ENCODE assay signal across 9 mouse cellular contexts in the genomic region with DNA sequence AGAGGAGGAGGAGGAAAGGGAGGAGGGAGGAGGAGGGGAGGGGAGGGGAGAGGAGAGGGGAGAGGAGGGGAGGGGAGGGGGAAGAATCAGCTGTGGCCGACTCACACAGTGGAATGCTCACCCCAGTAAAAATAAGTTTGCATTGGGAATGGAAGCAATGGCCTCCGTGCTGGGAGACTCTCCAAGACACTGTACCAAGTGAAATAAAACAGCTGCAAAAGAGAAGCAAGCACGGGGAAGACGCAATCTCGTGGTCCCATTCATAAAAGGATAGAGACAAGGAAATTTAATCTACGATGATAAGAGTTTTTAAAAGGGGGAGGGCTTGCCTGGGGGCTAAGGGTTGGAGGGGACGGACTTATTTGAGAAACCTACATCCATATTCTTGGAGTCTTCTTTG. TPM values are rescaled to one million over a fixed set of nuclear protein-coding genes. Genes with fewer than 3 reads are reported as not detected.
A peak's percentile ranks its signal among the peaks of the same experiment; 100 is the strongest.
DNase-seq lines count a peak whose midpoint lies in the region; ATAC-seq and TF ChIP-seq lines count a peak whose summit lies in the region.
"Had no signal": no experiment of that assay in that cellular context is flagged by ENCODE, and none has a peak within 500 bp of the region (broad histone marks: within the 10 kb centered on the region; RNA-seq: fewer than 3 reads in every experiment).

No protein-coding gene starts in this region.

- H3K4me1 ChIP-seq in heart, adult 2 months (ENCODE audit: control insufficient read depth, insufficient read depth, low read length): no peaks in the 10 kb centered on the region
- H3K4me1 ChIP-seq in kidney, embryonic 14.5 days (ENCODE audit: control insufficient read depth, insufficient read depth, low read length): peaks cover 31% of the 10 kb centered on the region
- peaks cover 6% of the 10 kb centered on the region for H3K4me1 ChIP-seq in midbrain, embryonic 16.5 days (ENCODE audit: control insufficient read depth, insufficient read depth, low read length)

- H3K4me2 ChIP-seq in kidney, embryonic 14.5 days (replicated peaks; ENCODE audit: low read depth, low read length): peak overlapping the region; percentile 50
- H3K4me2 ChIP-seq in midbrain, embryonic 16.5 days (ENCODE audit: low read length): peak overlapping the region; percentile 63

- H3K9ac ChIP-seq in heart, adult 2 months (ENCODE audit: low read depth, low read length): no peak overlapping the region
- peak overlapping the region; percentile 40; the same call in 1 of the 2 replicates for H3K9ac ChIP-seq in kidney, embryonic 14.5 days (ENCODE audit: low read depth, low read length)
- no peak overlapping the region; the same call in 1 of the 2 replicates for H3K9ac ChIP-seq in midbrain, embryonic 16.5 days (ENCODE audit: low read depth, low read length)

- no peaks in the 10 kb centered on the region for H3K9me3 ChIP-seq in kidney, embryonic 14.5 days (ENCODE audit: control insufficient read depth, low read length)
- H3K9me3 ChIP-seq in midbrain, embryonic 16.5 days (replicated peaks; ENCODE audit: control insufficient read depth, low read length, poor library complexity, severe bottlenecking): no peaks in the 10 kb centered on the region

- no peak for TF ChIP-seq CTCF in heart, adult 2 months (IDR thresholded peaks at IDR 0.05)

- WGBS in heart, adult 2 months: 8% methylated on average over 7 of the region's 7 CpGs
- WGBS in kidney, embryonic 14.5 days: 17% methylated on average over 7 of the region's 7 CpGs
- 37% methylated on average over 7 of the region's 7 CpGs for WGBS in midbrain, embryonic 16.5 days

- no peaks in the 10 kb centered on the region for H3K79me2 ChIP-seq in heart, adult 2 months (replicated peaks; ENCODE audit: control insufficient read depth, insufficient read depth, low read length)

- no peak for TF ChIP-seq POLR2A in heart, adult 2 months (IDR thresholded peaks at IDR 0.05; ENCODE audit: insufficient read depth, low read depth, low read length)

- H3K27me3 ChIP-seq in heart, adult 2 months (ENCODE audit: control insufficient read depth, insufficient read depth, low read length): no peaks in the 10 kb centered on the region
- H3K27me3 ChIP-seq in kidney, embryonic 14.5 days (ENCODE audit: control insufficient read depth, insufficient read depth, low read length): 0 out of 2 replicates have a peak, but pooled peaks cover 2% of the 10 kb centered on the region
- H3K27me3 ChIP-seq in midbrain, embryonic 16.5 days (ENCODE audit: control insufficient read depth, insufficient read depth, low read depth, low read length): no peaks in the 10 kb centered on the region

- H3K36me3 ChIP-seq in heart, adult 2 months (ENCODE audit: control insufficient read depth, insufficient read depth, low read length): no peaks in the 10 kb centered on the region
- no peaks in the 10 kb centered on the region for H3K36me3 ChIP-seq in kidney, embryonic 14.5 days (ENCODE audit: control insufficient read depth, insufficient read depth, low read length)
- no peaks in the 10 kb centered on the region for H3K36me3 ChIP-seq in midbrain, embryonic 16.5 days (ENCODE audit: control insufficient read depth, insufficient read depth, low read length)

- H3K4me3 ChIP-seq in heart, adult 2 months: no peak overlapping the region; the same call in 1 of the 2 replicates
- peak overlapping the region; percentile 28; the same call in 1 of the 2 replicates for H3K4me3 ChIP-seq in kidney, embryonic 14.5 days (ENCODE audit: low read length)
- peak overlapping the region; percentile 35 for H3K4me3 ChIP-seq in midbrain, embryonic 16.5 days (ENCODE audit: low read depth, low read length)

- TF ChIP-seq EP300 in heart, adult 2 months (IDR thresholded peaks at IDR 0.05; ENCODE audit: insufficient read depth, low read depth, low read length): no peak

- intact Hi-C loops in heart, adult 2 months (cut with DNase I): no loop called here

- ATAC-seq in kidney, embryonic 14.5 days (ENCODE audit: low FRiP score, low TSS enrichment): no peak
- no peak for ATAC-seq in midbrain, embryonic 16.5 days

- H3K27ac ChIP-seq in heart, adult 2 months: peak overlapping the region; percentile 73
- peak overlapping the region; percentile 76 for H3K27ac ChIP-seq in kidney, embryonic 14.5 days (ENCODE audit: low read depth, low read length)
- H3K27ac ChIP-seq in midbrain, embryonic 16.5 days (ENCODE audit: low read length): peak overlapping the region; percentile 67; the same call in 1 of the 2 replicates

- DNase-seq in adrenal gland, adult 2 months: peak; percentile 18
- no peak for DNase-seq in adrenal gland, postnatal 25 days
- DNase-seq in heart, adult 2 months: no peak
- DNase-seq in cerebellum, adult 11 months: no peak
- DNase-seq in ovary, adult 18-20 months (ENCODE audit: low spot score): no peak
- no peak for DNase-seq in cerebellum, adult 9-10 months

RNA-seq across cellular contexts. Expression of gene 1700122O11Rik, which starts 36.9 kb away (rescaled TPM):
- total RNA-seq in adrenal gland, adult 2 months (2021): not detected
- not detected in 2 replicates for polyA plus RNA-seq in adrenal gland, adult 2 months (2012; rRNA removed)
- not detected in 2 replicates for total RNA-seq in adrenal gland, postnatal 25 days (2021)
- not detected for total RNA-seq in heart, adult 2 months (2021)
- polyA plus RNA-seq in heart, adult 2 months (2012; rRNA removed): not detected in 2 replicates
- polyA plus RNA-seq in kidney, embryonic 14.5 days (2014; fragmentation: Nextera tagmentation; extraction: Ambion mirVana): not detected in 2 replicates
- not detected in 2 replicates for polyA plus RNA-seq in midbrain, embryonic 16.5 days (2015; fragmentation: Nextera tagmentation; extraction: Ambion mirVana)
- total RNA-seq: common myeloid progenitor, adult 5-6 weeks had no signal
